Mouse (Mus musculus): Measurements from ENCODE around the gene Bnc2.

The Bnc2 gene

GRCm38 (mm10) chr4:84247356-84247755 is 427.7 kb downstream of the Bnc2 start:
- no peaks in the 10 kb centered on the region for H3K36me3 ChIP-seq (ENCODE audit: insufficient read depth, low read length)

GRCm38 (mm10) chr4:84232346-84232745 is 442.7 kb downstream of the Bnc2 start:
- Histone ChIP-seq H3K4me3 (replicated peaks; ENCODE audit: low read length) (no peak overlapping the region), H3K36me3 (ENCODE audit: insufficient read depth, low read length) (no peaks in the 10 kb centered on the region; the same call in 1 of the 2 replicates), H3K27me3 (ENCODE audit: insufficient read depth, low read length) (no peaks in the 10 kb centered on the region), H3K9me3 (ENCODE audit: low read length) (peaks cover 19% of the 10 kb centered on the region), H3K4me1 (replicated peaks; ENCODE audit: low read depth, low read length) (peaks cover 46% of the 10 kb centered on the region)
- TF ChIP-seq NANOG (IDR thresholded peaks at IDR 0.05; ENCODE audit: borderline replicate concordance, low read length), result peak; percentile 40; the same call in 1 of the 2 replicates
- no peak for TF ChIP-seq CTCF (conservative IDR thresholded peaks at IDR 0.05; ENCODE audit: low read length)

More at GRCm38 (mm10) chr4:84247356-84247755, 427.7 kb downstream of the Bnc2 start:
- Histone ChIP-seq H3K4me1 (replicated peaks; ENCODE audit: low read depth, low read length) (no peaks in the 10 kb centered on the region), H3K4me3 (replicated peaks; ENCODE audit: low read length) (no peak overlapping the region), H3K27me3 (ENCODE audit: insufficient read depth, low read length) (no peaks in the 10 kb centered on the region), H3K9me3 (ENCODE audit: low read length) (no peaks in the 10 kb centered on the region)
- TF ChIP-seq NANOG (IDR thresholded peaks at IDR 0.05; ENCODE audit: borderline replicate concordance, low read length) (no peak), POU5F1 (IDR thresholded peaks at IDR 0.05; ENCODE audit: borderline replicate concordance, low read length) (no peak), CTCF (conservative IDR thresholded peaks at IDR 0.05; ENCODE audit: low read length) (no peak)

- no peak overlapping the region for H3K4me3 ChIP-seq (replicated peaks; ENCODE audit: low read length)
- H3K36me3 ChIP-seq (ENCODE audit: insufficient read depth, low read length), result no peaks in the 10 kb centered on the region; the same call in 1 of the 2 replicates
- no peaks in the 10 kb centered on the region for H3K27me3 ChIP-seq (ENCODE audit: insufficient read depth, low read length)
- TF ChIP-seq CTCF (conservative IDR thresholded peaks at IDR 0.05; ENCODE audit: low read length) (no peak), NANOG (IDR thresholded peaks at IDR 0.05; ENCODE audit: borderline replicate concordance, low read length) (no peak), POU5F1 (IDR thresholded peaks at IDR 0.05; ENCODE audit: borderline replicate concordance, low read length) (no peak)
- H3K4me1 ChIP-seq (replicated peaks; ENCODE audit: low read depth, low read length), result peaks cover 56% of the 10 kb centered on the region
- H3K9me3 ChIP-seq (ENCODE audit: low read length), result peaks cover 19% of the 10 kb centered on the region
Observed at GRCm38 (mm10) chr4:84231251-84231650, 443.8 kb downstream of the Bnc2 start.

- TF ChIP-seq POU5F1 (IDR thresholded peaks at IDR 0.05; ENCODE audit: borderline replicate concordance, low read length), result no peak
- TF ChIP-seq NANOG (IDR thresholded peaks at IDR 0.05; ENCODE audit: borderline replicate concordance, low read length), result peak; percentile 47; the same call in 1 of the 2 replicates
- no peak for TF ChIP-seq CTCF (conservative IDR thresholded peaks at IDR 0.05; ENCODE audit: low read length)
- Histone ChIP-seq H3K27me3 (ENCODE audit: insufficient read depth, low read length) (no peaks in the 10 kb centered on the region), H3K4me3 (replicated peaks; ENCODE audit: low read length) (no peak overlapping the region), H3K36me3 (ENCODE audit: insufficient read depth, low read length) (no peaks in the 10 kb centered on the region; the same call in 1 of the 2 replicates), H3K9me3 (ENCODE audit: low read length) (peaks cover 4% of the 10 kb centered on the region; the same call in 1 of the 2 replicates), H3K4me1 (replicated peaks; ENCODE audit: low read depth, low read length) (peaks cover 75% of the 10 kb centered on the region)
Observed at GRCm38 (mm10) chr4:84229189-84229960, 445.7 kb downstream of the Bnc2 start.

GRCm38 (mm10) chr4:84228551-84228950 is 446.5 kb downstream of the Bnc2 start:
- H3K4me3 ChIP-seq (replicated peaks; ENCODE audit: low read length), result no peak overlapping the region
- peaks cover 83% of the 10 kb centered on the region for H3K4me1 ChIP-seq (replicated peaks; ENCODE audit: low read depth, low read length)
- no peak for TF ChIP-seq NANOG (IDR thresholded peaks at IDR 0.05; ENCODE audit: borderline replicate concordance, low read length)
- no peak for TF ChIP-seq CTCF (conservative IDR thresholded peaks at IDR 0.05; ENCODE audit: low read length)
- TF ChIP-seq POU5F1 (IDR thresholded peaks at IDR 0.05; ENCODE audit: borderline replicate concordance, low read length), result no peak
- H3K36me3 ChIP-seq (ENCODE audit: insufficient read depth, low read length), result no peaks in the 10 kb centered on the region; the same call in 1 of the 2 replicates
- H3K27me3 ChIP-seq (ENCODE audit: insufficient read depth, low read length), result no peaks in the 10 kb centered on the region
- peaks cover 4% of the 10 kb centered on the region; the same call in 1 of the 2 replicates for H3K9me3 ChIP-seq (ENCODE audit: low read length)
